Mouse (Mus musculus) limb, embryonic 11.5 days (tissue): ENCODE measurements at regions not wholly inside any gene's neighbourhood (a gene's known extent, or its start where the extent isn't known, plus 50 kb on each side); places are given as distances from the start of the nearest gene placed in this dataset.

Experiments used
- ATAC-seq: fragments of 200-750 bp; cut with Nextera tagmentation; 2 replicates; pipeline ENCODE4 v1.8.0; 2017; ENCODE audit warnings: low read depth; ENCODE audit not compliant: insufficient number of reproducible peaks, low FRiP score, low TSS enrichment
- DNase-seq: peaks from one replicate; pipeline ENCODE4 v3.0.0-alpha.2; 2015; ENCODE audit warnings: low spot score
- H3K27ac ChIP-seq: fragments of 300-500 bp; sonication (generic); replicated peaks from 2 replicates; pipeline ENCODE4 v1.5.1; 2014; ENCODE audit warnings: low read depth, mild to moderate bottlenecking, low read length
- H3K27me3 ChIP-seq: fragments of 300-500 bp; sonication (generic); 2 replicates; pipeline ENCODE4 v1.6.1; 2014; ENCODE audit warnings: mild to moderate bottlenecking, low read length, mixed read lengths; ENCODE audit not compliant: control insufficient read depth, insufficient read depth
- H3K36me3 ChIP-seq: fragments of 300-500 bp; sonication (generic); 2 replicates; pipeline ENCODE4 v1.6.1; 2014; ENCODE audit warnings: mild to moderate bottlenecking, low read length, moderate library complexity, mixed read lengths; ENCODE audit not compliant: control insufficient read depth, insufficient read depth
- H3K4me1 ChIP-seq: fragments of 300-500 bp; sonication (generic); 2 replicates; pipeline ENCODE4 v1.6.1; 2014; ENCODE audit warnings: low read length, mixed read lengths; ENCODE audit not compliant: control insufficient read depth, insufficient read depth
- H3K4me2 ChIP-seq: fragments of 300-500 bp; sonication (generic); 2 replicates; pipeline ENCODE4 v1.6.1; 2014; ENCODE audit warnings: low read depth, mild to moderate bottlenecking, moderate library complexity; ENCODE audit not compliant: severe bottlenecking
- H3K4me3 ChIP-seq: fragments of 300-500 bp; sonication (generic); 2 replicates; pipeline ENCODE4 v1.5.1; 2014; ENCODE audit warnings: low read depth, low read length
- H3K9ac ChIP-seq: fragments of 300-500 bp; sonication (generic); 2 replicates; pipeline ENCODE4 v1.6.1; 2014; ENCODE audit warnings: mild to moderate bottlenecking, low read length
- H3K9me3 ChIP-seq: fragments of 300-500 bp; sonication (generic); 2 replicates; pipeline ENCODE4 v1.6.1; 2016; ENCODE audit warnings: low read length; ENCODE audit not compliant: control insufficient read depth
- WGBS: fragments of 180-500 bp; shearing (Covaris S2); extraction: QIAGEN DNeasy Blood & Tissue Kit; methylation state at CpG from one replicate; pipeline ENCODE4 v1.1.7; 2014; 5-methylcytosine and 5-hydroxymethylcytosine counted together

- ATAC-seq (no peak), DNase-seq (no peak)
- Histone ChIP-seq H3K36me3 (no peaks in the 10 kb centered on the region), H3K27ac (no peak overlapping the region), H3K4me3 (no peak overlapping the region), H3K9me3 (no peaks in the 10 kb centered on the region), H3K4me1 (no peaks in the 10 kb centered on the region), H3K4me2 (no peak overlapping the region), H3K27me3 (no peaks in the 10 kb centered on the region), H3K9ac (no peak overlapping the region)
- 95% methylated on average over 3 of the region's 3 CpGs for WGBS
Observed at GRCm38 (mm10) chr1:67359824-67360223, 237.0 kb downstream of the Cps1 start.

GRCm38 (mm10) chr1:67366038-67366437 is 243.2 kb downstream of the Cps1 start:
- 46% methylated on average over 2 of the region's 2 CpGs for WGBS
- no peak for DNase-seq
- ATAC-seq: no peak

GRCm38 (mm10) chr1:67366485-67366884 is 243.7 kb downstream of the Cps1 start:
- no peak for ATAC-seq
- Histone ChIP-seq H3K27me3 (no peaks in the 10 kb centered on the region), H3K4me2 (no peak overlapping the region), H3K27ac (no peak overlapping the region), H3K4me3 (no peak overlapping the region), H3K9ac (no peak overlapping the region), H3K36me3 (no peaks in the 10 kb centered on the region), H3K4me1 (no peaks in the 10 kb centered on the region), H3K9me3 (no peaks in the 10 kb centered on the region)
- WGBS: 67% methylated on average over 4 of the region's 4 CpGs
- no peak for DNase-seq

More at GRCm38 (mm10) chr1:67366038-67366437, 243.2 kb downstream of the Cps1 start:
- Histone ChIP-seq H3K36me3 (no peaks in the 10 kb centered on the region), H3K9me3 (no peaks in the 10 kb centered on the region), H3K27ac (no peak overlapping the region), H3K4me3 (no peak overlapping the region), H3K9ac (no peak overlapping the region), H3K4me2 (no peak overlapping the region), H3K4me1 (no peaks in the 10 kb centered on the region), H3K27me3 (no peaks in the 10 kb centered on the region)

GRCm38 (mm10) chr1:67382366-67382765 is 259.5 kb downstream of the Cps1 start:
- H3K4me2 ChIP-seq: no peak overlapping the region
- 97% methylated on average over 1 of the region's 1 CpGs for WGBS
- ATAC-seq (no peak), DNase-seq (no peak)
- no peak overlapping the region for H3K27ac ChIP-seq
- H3K9ac ChIP-seq: no peak overlapping the region
- H3K4me1 ChIP-seq: no peaks in the 10 kb centered on the region
- H3K36me3 ChIP-seq: no peaks in the 10 kb centered on the region
- H3K4me3 ChIP-seq: no peak overlapping the region
- H3K9me3 ChIP-seq: no peaks in the 10 kb centered on the region
- H3K27me3 ChIP-seq: no peaks in the 10 kb centered on the region

- no peak overlapping the region for H3K4me3 ChIP-seq
- DNase-seq (no peak), ATAC-seq (no peak)
- no peak overlapping the region for H3K27ac ChIP-seq
- H3K4me2 ChIP-seq: no peak overlapping the region
- H3K9ac ChIP-seq: no peak overlapping the region
- H3K4me1 ChIP-seq: no peaks in the 10 kb centered on the region
- no peaks in the 10 kb centered on the region for H3K36me3 ChIP-seq
- H3K27me3 ChIP-seq: no peaks in the 10 kb centered on the region
- H3K9me3 ChIP-seq: no peaks in the 10 kb centered on the region
Observed at GRCm38 (mm10) chr1:67385377-67385776, 262.6 kb downstream of the Cps1 start.

DNA sequence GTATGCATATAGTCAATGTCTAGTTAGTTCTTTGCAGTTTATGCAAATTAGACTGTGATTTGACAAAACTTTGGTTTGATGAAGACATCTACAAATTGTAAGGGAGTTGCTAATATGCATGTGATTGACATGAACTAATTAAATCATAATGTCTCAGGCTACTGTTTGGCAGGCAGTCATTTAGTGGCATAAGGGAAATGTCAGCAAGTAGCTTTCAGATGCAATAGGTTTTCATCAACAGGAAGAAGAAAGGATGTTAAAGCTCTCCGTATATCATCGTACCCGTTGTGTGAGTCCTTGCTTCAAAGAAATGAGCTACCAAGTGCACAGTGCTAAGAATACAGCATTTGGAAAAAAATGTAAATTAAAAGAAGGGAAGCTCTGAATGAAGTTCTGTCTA is 264.1 kb downstream of the Cps1 start:
- ATAC-seq (no peak), DNase-seq (no peak)
- Histone ChIP-seq H3K36me3 (no peaks in the 10 kb centered on the region), H3K4me1 (no peaks in the 10 kb centered on the region), H3K27me3 (no peaks in the 10 kb centered on the region), H3K27ac (no peak overlapping the region), H3K4me2 (no peak overlapping the region), H3K9me3 (no peaks in the 10 kb centered on the region), H3K4me3 (no peak overlapping the region), H3K9ac (no peak overlapping the region)
- 81% methylated on average over 3 of the region's 3 CpGs for WGBS

DNA sequence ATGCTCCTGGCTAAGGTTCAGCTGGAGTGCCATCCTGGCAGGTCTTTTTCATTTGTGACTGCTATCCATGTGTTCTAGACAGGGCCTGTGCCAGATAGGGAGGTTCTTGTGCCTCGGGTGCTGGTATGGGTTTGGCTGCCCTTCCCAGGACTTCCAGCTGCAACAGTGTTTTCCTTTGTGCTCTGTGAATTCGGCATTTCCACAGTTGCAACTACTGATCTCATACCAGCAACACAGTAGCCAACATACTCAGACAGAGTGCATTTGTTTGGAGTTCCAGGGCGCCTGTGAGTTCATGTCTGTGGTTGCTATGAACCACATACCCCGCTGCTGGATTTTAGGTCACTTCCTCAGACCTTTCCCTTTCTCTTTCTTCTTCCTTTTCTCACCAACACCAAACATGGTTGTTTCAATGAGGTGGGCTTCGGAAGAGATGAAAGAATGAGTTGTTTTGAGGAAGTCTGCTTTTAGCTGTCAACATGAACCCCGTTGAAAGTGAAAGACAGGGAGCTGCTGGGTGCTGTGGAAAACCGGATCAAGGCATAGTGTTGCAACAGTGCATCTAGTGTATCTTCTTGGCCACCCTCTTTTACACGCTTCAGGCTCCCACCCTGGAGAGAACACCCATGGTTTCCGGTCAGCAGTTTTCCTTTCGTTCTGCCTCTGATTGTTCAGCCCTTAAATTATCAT is 275.1 kb downstream of the Cps1 start:
- H3K4me3 ChIP-seq: no peak overlapping the region
- no peaks in the 10 kb centered on the region for H3K9me3 ChIP-seq
- H3K27ac ChIP-seq: no peak overlapping the region
- ATAC-seq (no peak), DNase-seq (no peak)
- H3K27me3 ChIP-seq: no peaks in the 10 kb centered on the region
- no peak overlapping the region for H3K4me2 ChIP-seq
- no peak overlapping the region for H3K9ac ChIP-seq
- no peaks in the 10 kb centered on the region for H3K36me3 ChIP-seq
- H3K4me1 ChIP-seq: no peaks in the 10 kb centered on the region
- 84% methylated on average over 10 of the region's 10 CpGs for WGBS

- H3K4me2 ChIP-seq: no peak overlapping the region
- no peaks in the 10 kb centered on the region for H3K36me3 ChIP-seq
- H3K4me1 ChIP-seq: no peaks in the 10 kb centered on the region
- ATAC-seq (no peak), DNase-seq (no peak)
- H3K27me3 ChIP-seq: no peaks in the 10 kb centered on the region
- no peaks in the 10 kb centered on the region for H3K9me3 ChIP-seq
- H3K27ac ChIP-seq: no peak overlapping the region
- H3K9ac ChIP-seq: no peak overlapping the region
- no peak overlapping the region for H3K4me3 ChIP-seq
- WGBS: 81% methylated on average over 6 of the region's 6 CpGs
Observed at GRCm38 (mm10) chr1:67409531-67409930, 286.7 kb downstream of the Cps1 start.

DNA sequence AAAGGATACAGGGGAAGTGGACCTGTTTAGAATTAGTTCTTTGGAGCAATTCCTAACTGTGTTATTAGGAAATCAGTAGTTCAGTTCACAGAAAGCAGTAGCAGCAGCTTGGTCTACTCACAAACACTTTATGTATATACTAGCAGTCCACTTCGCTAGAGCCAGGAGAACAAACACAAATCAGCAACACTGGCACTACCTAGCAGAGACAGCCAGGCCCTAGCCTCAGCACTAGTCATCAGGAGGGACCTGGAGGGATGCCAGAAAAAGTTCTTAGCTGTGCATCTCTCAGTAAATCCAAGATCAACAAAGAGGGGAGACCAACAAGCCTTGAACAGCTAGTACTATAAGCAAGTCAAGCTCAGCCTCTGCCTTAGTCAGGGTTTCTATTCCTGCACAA is 294.4 kb downstream of the Cps1 start:
- H3K9ac ChIP-seq: no peak overlapping the region
- H3K4me1 ChIP-seq: no peaks in the 10 kb centered on the region
- ATAC-seq: no peak
- H3K27ac ChIP-seq: no peak overlapping the region
- no peak for DNase-seq
- no peaks in the 10 kb centered on the region for H3K36me3 ChIP-seq
- no peak overlapping the region for H3K4me3 ChIP-seq
- no peak overlapping the region for H3K4me2 ChIP-seq
- 64% methylated on average over 1 of the region's 1 CpGs for WGBS
- no peaks in the 10 kb centered on the region for H3K9me3 ChIP-seq
- no peaks in the 10 kb centered on the region for H3K27me3 ChIP-seq
